Mouse (Mus musculus) v-Abl transformed pro-B cells (cell line): ENCODE measurements around the gene Stac3.

Experiments
- in situ Hi-C, 2 experiments: fragments of 400-800 bp; cut with MboI; formaldehyde crosslinking; loops; one replicate each; pipeline ENCODE4 v1.15.1; 2025; ENCODE audit not compliant: unreplicated experiment in 2 of 2

Gene Stac3

DNA sequence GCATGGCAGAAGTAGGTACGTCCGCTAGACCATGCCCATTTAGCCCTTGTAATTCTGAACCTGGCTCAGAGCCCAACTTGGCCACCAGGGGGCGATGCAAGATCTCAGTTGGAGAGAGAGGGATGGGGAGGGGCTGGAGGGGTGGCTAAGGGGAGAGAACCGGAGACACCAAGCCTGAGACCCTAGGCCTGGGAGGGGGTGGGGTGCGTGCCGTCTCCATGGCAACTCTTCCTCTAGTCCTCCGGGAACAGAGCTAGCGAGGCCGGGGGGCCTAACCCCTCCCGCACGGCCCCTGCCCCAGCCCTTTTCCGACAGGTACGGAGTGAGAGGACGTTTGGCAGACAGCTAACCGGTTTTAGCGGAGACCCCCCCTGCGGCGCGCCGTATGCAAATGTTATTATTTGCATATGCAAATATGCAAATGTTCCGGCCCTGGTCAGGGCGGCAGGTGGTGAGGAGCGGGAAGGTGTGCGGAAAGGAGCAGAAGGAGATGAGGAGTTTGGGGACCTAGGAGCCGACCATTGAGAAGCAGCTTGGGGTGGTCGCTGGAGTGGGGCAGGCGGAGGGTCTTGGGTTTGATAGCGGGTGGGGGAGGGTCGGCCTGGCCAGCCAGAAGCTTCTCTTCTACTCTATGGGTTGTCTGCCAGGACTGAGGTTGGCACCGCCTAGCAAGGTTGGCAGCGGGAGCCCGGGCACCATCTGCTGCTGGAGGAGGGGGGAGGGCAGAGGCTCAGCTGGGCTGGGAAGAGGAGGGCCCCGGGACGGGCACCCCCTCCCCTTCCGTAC lies 7.8 kb downstream of the Stac3 start:
- in situ Hi-C loops, result loop anchor here (5.0 kb wide), 1 partner anchor 33 kb away; no protein-coding TSS in a partner anchor

DNA sequence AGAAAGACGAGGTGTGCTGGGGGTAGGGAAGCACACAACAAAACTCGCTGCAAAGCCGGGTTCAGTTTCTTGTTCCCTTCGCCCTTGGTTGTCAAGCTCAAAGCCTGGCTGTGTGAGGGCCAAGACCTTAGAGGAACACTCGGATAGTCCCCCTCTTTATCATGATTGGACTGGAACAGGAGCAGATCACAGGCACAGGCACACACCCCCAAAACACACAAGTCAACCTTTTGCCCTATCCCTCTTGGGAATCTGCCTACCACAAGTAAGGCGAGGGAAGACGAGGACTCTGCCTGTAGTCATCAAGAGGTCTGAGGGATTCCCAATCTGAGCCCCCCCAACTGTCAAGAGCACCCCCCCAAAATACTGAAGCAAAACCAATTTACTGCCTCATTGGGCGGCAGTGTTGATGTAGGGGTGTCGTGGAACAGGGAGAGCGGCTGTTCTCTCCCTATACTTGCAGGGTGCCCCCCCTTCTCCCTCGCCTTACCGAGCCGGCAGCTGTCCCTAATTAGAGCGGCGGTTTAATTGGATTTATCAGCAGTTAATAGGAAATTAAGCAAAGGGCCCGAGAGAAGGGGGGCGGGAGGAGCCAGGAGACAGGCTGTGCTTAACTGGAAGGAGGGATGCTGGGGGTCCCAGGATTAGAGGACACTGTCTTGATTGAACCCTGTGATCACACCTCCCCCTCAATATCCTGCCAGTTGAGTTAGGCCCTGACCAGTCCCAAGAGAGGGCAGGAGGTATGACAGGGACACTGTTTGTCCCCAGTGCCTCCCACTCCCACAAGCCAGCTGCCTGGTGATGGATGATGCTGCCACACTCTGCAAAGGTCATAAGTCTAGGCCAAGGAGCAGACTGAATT lies 8.6 kb downstream of the Stac3 start:
- in situ Hi-C loops, result loop anchor here (5.0 kb wide), 1 partner anchor 32 kb away; no protein-coding TSS in a partner anchor

DNA sequence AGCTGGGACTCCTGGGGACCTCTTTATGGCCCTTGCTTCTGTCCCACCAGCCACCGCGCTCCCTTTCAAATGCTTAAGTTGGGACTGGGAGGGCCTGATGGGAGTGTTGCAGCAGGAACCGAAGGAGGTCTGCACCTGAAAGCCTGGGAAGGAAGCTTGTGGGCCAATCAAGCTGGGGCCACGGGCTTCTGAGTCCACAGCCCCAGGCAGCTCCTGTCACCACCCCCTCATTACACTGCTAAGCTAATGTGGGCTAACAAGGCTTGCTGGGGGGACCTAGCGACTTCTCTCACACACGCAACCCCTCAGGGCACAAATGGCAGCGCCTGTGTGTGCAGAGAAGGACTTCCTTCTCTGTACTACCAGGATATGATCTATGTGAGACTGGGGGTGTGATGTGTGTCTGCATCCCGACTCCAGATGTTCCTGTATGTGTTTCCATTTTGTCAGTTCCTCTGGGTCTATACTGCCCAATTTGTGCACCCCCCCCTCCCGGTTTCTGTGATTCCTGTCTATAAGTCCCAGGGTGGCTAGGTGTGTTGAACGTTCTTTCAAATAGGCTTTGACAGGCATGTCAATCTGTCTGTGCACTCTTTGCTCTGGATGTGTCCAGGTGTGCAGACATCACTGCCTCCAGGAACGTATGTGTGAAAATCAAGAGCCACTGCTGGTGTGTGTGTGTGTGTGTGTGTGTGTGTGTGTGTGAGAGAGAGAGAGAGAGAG lies 9.6 kb downstream of the Stac3 start:
- in situ Hi-C loops, result no loop called here

DNA sequence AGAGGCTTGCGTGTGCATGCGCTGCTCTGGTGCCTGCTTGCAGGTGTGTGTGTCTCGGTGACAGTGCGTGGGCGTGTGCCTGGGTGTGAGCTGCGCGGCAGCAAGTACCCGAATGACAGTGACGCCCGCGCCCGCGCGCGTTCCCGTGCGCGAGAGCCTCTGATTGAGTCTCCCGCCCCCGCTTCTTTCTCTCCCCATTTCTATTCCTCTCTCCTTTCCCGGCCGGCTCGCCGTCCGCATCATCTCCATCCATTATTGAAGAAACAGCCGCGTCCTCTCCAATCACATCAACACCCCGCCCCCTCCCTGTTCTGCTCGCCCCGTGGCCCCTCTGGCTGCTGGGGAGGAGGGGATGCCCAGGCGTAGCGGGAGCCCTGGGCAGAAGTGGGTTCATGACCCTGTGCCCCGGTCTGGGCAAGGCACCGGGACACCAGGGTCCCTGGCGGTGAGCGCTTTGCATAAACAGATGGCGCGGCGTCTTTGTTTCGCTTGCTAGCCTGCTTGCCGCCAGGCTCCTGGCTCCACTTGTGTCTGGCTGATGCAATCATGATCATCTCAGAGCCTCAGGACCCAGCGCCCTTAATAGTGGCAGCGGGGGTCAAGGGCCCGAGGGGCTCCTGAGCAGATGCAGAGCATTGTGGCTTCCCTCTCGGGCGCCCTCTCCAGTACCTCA lies 10.3 kb downstream of the Stac3 start:
- in situ Hi-C loops, result no loop called here

DNA sequence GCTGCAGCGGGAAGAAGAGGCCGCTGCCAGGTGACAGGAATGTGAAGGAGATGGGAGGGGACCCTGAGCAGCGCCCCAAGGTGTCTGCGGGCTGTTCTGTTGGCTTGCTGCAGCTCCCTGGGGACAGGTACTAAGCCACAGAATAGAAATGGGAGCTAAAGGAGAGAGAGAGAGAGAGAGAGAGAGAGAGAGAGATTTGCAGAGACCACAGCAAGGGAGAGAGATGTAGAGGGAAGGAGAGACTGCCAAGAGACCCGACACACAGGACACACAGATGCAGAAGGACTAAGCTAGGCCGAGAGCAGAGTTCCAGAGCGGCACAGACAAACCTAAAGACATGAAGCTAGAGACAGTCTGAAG lies 10.8 kb downstream of the Stac3 start:
- in situ Hi-C loops, result no loop called here

DNA sequence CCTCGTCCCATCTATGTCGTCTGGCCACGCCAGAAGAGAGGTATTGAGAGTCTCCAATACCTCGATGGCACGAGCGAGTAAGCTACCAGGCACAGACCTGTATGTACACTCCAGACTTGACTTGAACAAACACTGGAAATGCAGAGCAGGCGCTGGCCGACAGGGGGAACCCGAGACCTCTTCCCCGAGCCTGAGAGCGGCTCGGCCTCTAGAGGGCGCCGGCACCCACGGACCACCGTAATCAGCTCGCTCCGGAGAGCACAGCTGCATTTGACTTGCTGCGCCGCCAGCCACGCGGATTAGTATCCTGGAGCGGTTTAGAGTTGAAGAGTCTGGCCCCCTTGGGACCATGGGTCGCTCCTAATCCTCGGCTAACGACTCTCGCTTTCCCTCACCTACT lies 11.3 kb downstream of the Stac3 start:
- in situ Hi-C loops, result no loop called here

DNA sequence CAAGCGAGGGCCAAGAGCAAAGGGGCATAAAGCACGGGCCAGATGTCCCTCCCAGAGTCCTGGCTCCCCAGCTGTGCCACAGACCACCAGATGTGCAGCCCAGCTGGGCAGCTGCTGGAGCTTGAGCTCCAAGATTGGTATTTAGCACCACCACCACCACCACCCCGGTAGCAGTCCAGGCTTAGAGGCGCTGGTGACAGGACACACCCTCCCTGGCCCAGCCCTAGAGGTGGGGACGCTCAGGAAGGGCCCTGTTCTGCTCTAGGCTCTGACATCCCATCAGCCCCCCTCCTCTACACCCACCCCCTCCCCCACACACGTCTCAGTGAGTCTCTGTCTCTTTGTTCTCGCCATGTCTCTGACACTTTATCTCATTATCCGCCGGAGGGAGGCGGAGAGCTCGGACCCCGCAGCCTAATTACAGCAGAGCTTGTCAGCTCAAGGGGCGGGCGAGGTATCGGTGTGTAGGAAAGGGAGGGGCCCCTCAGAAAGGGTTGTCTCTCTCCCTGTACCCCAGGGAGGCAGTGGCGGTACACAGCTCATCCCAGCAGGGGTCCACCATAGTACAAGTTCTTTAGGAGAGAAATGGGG lies 12.1 kb downstream of the Stac3 start:
- in situ Hi-C loops, result no loop called here

DNA sequence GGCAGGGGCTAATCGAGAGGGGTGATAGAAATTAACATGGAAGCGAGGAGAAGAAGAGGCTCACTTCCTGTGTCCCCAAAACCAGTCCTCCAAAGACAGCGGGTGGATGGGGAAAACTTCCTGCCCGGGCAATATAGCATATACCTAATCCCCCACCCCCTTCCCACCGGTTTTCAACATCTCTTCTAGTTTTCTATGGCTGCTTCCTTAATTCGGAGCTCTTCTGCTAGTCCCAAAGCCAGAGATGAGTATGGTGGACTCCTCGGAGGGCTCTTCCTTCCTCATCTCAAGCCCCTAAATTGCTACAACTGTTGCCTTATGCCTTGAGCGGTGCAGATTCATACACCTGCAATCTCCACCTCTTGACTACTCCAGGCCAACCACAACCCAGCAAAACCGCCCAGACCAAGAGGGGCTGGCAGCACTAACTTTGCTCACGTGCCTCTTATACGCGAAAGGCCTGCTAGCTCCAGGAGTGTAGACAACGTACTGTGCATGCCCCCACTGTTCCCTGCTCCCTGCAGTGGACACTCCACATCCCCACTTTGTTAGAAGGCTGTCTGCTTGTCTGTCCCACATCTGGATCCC lies 12.7 kb downstream of the Stac3 start:
- in situ Hi-C loops, result no loop called here

DNA sequence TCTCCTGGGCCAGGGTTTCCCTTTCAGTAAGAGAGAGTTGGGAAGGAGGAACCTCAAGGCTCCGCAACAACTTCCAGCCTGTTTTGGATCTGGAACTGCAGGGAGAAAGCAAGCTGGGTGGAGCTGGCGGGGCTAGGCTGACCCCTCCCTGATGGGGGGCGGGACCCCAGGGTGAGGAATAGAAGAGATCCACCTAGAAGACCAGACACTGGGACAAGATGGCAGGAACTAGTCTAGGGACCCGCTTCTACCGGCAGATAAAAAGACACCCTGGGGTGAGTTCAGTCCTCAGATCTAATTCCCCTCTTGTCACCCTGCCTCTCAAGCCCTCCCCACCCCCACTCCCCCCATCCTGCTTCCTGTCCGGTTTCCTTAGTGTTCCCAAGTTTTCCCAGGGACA lies 13.3 kb downstream of the Stac3 start, which contains the start of gene Ndufa4l2:
TSS of gene Ndufa4l2 (plus strand) at position 204 of the 400 bp plus-strand sequence.
- in situ Hi-C loops, result no loop called here

DNA sequence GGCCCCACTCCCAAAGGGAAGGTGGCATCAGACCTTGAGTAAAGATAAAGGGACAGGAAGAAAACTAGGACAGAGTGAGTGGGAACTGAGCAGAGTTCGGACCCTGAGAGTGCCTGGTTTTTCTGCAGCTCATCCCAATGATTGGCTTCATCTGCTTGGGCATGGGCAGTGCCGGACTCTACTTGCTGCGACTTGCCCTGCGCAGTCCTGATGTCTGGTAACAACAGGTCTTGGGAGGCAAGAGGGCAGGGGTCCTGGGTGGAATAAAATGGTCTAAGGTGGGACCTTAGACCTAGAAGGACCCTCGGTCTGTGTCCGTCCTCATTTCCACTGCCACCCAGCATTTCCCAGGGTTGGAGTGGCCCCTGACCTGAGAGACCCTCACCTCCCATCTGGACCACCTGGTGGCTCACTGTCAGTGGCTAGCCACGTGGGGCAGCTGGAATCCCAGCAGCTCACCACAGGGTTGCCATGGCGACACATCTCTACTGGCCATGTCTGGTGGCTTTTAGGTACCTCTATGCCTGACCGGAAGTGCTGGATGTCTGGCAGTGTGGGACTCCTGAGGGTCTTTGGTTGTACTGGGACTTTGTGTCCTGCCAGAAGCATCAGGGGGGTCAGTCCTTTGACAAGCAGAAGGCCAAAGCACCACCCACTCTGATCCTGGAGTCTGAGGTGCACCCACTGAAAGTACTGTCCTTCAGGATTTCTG lies 13.9 kb downstream of the Stac3 start:
- in situ Hi-C loops, result no loop called here

DNA sequence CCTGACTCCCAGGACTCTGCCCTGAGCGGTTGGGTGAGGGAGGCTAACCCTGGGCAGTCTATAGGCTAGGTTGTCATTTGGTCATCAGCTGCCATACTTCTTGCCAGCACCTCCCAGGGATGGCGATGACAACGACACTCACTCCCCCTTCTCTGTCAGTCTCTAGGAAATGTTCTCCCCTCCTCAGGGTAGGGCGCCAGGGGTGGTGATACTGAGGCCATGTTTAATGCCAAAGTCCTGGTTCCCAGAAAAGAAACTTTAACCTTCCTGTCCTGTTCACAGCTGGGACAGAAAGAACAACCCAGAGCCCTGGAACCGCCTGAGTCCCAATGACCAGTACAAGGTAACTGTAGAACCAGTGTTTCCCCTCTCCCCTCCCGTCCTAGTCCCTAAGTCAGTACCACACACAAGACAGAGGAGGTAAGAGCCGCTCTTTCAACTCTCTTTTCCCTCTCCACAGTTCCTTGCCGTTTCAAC lies 14.5 kb downstream of the Stac3 start:
- in situ Hi-C loops, result no loop called here

DNA sequence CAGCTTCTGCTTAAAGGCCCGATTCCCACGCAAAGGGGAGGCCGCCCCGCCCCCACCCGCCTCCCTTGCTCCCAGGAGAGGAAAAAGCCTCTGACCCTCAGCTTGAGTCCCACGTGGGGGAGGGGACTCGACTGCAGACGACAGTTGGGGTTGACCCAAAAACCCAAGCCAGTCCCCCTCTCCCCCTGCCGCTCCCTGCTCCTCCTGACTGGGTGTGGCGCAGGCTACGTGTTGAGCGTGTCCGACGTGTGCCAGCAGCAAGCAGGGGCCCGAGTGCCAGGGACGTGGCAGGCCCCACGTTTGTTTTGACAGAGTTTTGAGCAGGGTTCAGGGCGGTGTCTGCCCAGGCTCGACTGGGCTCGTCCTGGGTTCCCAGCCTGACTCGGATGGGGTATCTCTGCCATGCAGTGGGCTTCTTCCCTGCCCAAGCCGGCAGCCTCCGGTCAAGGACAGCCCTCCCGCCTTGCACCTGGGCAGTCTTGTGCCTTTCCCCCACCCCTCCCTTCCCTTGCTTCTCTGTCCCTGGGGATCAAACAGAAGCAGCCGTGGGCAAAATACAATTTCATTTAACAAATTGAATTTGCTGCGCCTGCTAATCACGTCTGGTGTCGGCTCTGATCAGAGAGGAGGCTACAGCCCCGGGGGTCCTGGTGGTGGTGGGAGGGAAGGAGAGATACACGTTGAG lies 15.2 kb downstream of the Stac3 start:
- in situ Hi-C loops, result no loop called here

DNA sequence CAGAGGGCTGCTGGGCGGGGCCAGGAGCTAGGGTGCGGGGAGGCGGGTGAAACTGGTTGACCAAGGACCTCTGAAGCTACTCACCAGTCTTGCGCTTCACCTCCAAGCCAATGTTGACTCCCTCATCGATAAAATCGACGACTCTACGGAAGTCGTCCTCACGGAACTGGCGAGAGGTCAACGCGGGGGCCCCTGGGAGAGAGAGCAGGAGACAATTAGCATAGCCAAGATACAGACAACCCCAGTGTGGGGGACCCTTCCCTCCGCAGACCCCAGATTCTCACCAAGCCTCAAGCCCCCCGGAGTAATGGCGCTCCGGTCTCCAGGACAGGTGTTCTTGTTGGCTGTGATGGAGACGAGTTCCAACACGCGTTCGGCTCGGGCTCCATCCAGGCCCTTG lies 16.5 kb downstream of the Stac3 start:
- in situ Hi-C loops, result no loop called here

DNA sequence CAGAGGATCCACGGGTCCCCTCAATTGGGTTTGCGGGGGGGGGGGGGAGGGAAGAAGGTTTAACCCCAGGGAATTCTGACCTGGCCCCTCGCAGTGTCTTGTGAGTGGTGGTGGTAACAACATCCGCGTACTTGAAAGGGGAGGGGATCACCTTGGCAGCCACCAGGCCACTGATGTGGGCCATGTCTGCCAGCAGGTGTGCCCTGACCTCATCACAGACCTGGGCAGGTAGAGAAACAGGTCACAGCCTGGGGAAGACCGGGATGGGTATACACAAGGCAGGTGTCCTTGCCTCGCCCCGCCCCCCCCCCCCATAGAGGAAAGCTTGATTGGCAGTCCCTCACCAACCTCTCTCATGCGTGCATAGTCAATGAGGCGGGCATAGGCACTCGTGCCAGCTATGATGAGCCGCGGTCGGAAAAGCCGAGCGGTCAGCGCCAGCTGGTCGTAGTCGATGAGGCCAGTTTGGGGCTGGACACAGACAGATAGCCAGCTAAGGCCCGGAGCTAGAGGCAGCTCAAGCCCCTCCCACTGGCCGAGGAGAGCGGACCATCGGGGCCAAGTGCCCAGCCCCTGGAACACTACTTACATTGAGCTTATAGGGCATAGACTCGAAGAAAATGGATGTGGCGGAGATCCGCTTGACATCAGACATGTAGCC lies 17.7 kb downstream of the Stac3 start:
- in situ Hi-C loops, result no loop called here

DNA sequence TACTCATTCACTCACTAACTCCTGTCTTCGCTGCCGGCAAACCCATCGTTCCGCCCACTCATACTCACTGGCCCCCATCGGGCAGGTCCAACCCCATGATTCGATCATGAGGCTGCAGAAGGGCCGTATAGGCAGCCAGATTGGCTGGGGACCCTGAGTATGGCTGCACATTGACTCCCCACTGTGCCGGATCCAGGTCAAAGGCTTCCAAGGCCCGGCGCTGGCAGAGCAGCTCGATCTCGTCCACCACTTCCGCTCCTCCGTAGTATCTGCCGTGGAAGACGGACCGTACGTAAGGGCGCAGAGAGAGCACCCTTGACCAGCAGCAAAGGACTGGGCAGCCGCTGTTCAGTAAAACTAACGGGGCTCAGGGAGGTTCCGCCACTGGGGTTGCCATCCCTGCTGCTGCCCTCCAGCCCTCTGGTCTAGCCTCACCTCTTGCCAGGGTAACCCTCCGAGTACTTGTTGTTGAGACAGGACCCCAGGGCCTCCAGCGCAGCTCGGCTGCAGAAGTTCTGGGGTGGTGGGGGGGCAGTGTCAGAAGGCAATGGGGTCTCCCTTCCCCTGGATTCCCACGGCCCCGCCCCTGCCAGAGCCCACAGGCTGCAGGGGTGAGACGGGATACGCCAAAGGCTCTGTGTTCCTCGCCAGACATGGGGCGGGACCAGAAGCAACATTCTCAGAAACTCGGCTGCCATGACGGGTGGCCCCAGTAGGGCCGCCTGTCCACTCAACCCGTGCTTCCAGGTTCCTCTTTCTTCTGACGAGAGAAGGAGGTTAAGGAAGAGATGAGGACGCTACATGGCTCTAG lies 18.6 kb downstream of the Stac3 start:
- in situ Hi-C loops, result no loop called here

DNA sequence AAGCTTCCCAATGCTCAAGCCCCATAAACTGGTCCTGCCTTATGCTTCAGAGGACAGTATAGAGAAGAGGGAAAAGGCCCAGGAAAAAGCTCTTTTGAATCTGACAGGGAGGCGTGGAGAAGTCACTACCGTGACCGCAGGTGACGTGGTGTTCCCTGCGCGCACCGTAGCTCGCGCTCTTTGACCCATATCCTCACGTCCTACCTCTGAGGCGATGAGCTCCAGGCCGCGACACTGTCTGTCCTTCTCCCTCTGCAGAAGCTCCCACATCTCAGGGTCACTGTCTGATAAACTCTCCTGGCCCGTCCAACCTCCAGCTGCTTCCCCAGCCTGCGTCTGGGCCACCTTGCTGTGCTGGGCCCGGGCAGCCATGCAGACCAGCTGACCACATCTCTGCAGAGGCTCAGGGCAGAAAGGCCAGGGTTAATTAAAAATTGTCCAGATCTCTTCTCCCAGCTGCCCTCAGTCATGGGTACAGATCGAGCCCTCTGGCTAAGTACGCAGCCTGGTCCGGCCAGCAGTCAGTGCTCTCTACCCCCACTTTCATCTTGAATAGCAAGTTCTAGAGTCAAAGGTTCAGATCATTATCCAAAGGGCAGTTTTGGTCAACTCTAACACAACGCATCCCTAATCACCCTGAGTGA lies 19.4 kb downstream of the Stac3 start:
- in situ Hi-C loops, result no loop called here

DNA sequence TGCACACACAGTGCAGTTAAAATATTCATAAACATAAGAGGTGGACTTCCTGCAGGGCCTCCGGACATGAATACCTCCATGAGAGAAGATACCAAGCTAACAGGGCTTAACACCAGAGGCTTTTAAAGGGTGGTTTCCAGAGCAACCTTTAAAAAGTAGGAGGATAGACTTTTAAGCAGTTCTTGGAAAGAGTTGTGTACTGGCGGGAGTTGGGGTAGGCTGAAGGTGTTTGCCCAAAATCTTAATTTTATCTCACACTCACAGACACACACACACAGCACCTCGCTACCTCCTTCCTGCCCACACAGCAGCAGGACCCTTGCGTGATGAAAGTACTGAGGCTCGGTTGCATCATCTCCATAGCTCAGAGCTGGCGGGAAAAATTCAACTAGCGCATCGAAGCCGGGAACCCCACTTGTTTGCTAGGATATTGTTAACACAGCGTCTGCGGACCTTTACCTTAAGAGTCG lies 20.2 kb downstream of the Stac3 start:
- in situ Hi-C loops, result no loop called here
